Mouse (Mus musculus) C2C12 (cell line): ENCODE results near the gene Cbr4. TPM values are rescaled to one million over a fixed set of nuclear protein-coding genes. Genes with fewer than 3 reads are reported as not detected.

Source experiments
- H3K27me3 ChIP-seq: one replicate; pipeline ENCODE4 v1.6.1; 2011; ENCODE audit not compliant: control insufficient read depth, insufficient read depth, insufficient read length
- H3K36me3 ChIP-seq: one replicate; pipeline ENCODE4 v1.6.1; 2011; ENCODE audit not compliant: control insufficient read depth, insufficient read depth
- H3K4me3 ChIP-seq: one replicate; pipeline ENCODE4 v1.5.1; 2011; ENCODE audit warnings: mild to moderate bottlenecking, control low read depth; ENCODE audit not compliant: poor library complexity, insufficient read depth, severe bottlenecking
- H3K79me2 ChIP-seq: one replicate; pipeline ENCODE4 v1.6.1; 2011; ENCODE audit not compliant: control insufficient read depth, insufficient read depth
- H3K79me3 ChIP-seq: one replicate; pipeline ENCODE4 v1.6.1; 2011; ENCODE audit warnings: low read depth, control low read depth
- H3ac ChIP-seq: one replicate; pipeline ENCODE3; 2011; ENCODE audit warnings: low read depth; ENCODE audit not compliant: control insufficient read depth, insufficient read length
- CEBPB ChIP-seq: IDR thresholded peaks from one replicate; pipeline ENCODE4 v1.6.1; 2011; ENCODE audit warnings: low read depth, mild to moderate bottlenecking, control low read depth, moderate library complexity
- CTCF ChIP-seq: IDR thresholded peaks from one replicate; pipeline ENCODE4 v1.5.1; 2011; ENCODE audit not compliant: control insufficient read depth, insufficient read depth, insufficient read length
- FOSL1 ChIP-seq: IDR thresholded peaks from one replicate; pipeline ENCODE4 v1.8.0; 2011; ENCODE audit warnings: mild to moderate bottlenecking, low read length; ENCODE audit not compliant: poor library complexity, insufficient read depth, severe bottlenecking
- MAX ChIP-seq: IDR thresholded peaks from one replicate; pipeline ENCODE4 v1.6.1; 2011; ENCODE audit warnings: mild to moderate bottlenecking, control low read depth
- MYOD1 ChIP-seq: IDR thresholded peaks from one replicate; pipeline ENCODE4 v1.6.1; 2011; ENCODE audit warnings: low read depth; ENCODE audit not compliant: control insufficient read depth, insufficient read length
- MYOG ChIP-seq: IDR thresholded peaks from one replicate; pipeline ENCODE4 v1.6.1; 2011; ENCODE audit not compliant: control insufficient read depth, insufficient read length; ENCODE audit errors: extremely low read depth
- USF1 ChIP-seq: IDR thresholded peaks from one replicate; pipeline ENCODE4 v1.6.1; 2011; ENCODE audit warnings: low read depth, mild to moderate bottlenecking, control low read depth, moderate library complexity
- polyA plus RNA-seq: library from polyadenylated mRNA; unstranded; fragments of >200 nt; fragmentation: generic; extraction: Trizol; gene quantifications from one replicate; pipeline ENCODE4 v1.2.1, GENCODE M21; 2012; ENCODE audit warnings: missing spikeins

Gene Cbr4
- polyA plus RNA-seq, 1 experiment = 7.9 TPM

- no peaks in the 10 kb centered on the region for H3K79me3 ChIP-seq
- TF ChIP-seq CEBPB = no peak
- no peak for TF ChIP-seq MAX
- TF ChIP-seq MYOG = no peak
- no peak for TF ChIP-seq USF1
- TF ChIP-seq FOSL1 = no peak
- no peak for TF ChIP-seq CTCF
- TF ChIP-seq MYOD1 = no peak
These were observed 8.7 kb upstream of the Cbr4 start for GRCm38 (mm10) chr8:61478793-61479192.

GRCm38 (mm10) chr8:61479506-61480214 lies 7.9 kb upstream of the Cbr4 start:
- TF ChIP-seq USF1 = no peak
- no peak for TF ChIP-seq MYOD1
- no peak for TF ChIP-seq CEBPB
- TF ChIP-seq CTCF = peak; percentile 26
- H3K36me3 ChIP-seq = no peaks in the 10 kb centered on the region
- no peaks in the 10 kb centered on the region for H3K79me2 ChIP-seq
- no peaks in the 10 kb centered on the region for H3K79me3 ChIP-seq
- peaks cover 3% of the 10 kb centered on the region for H3K27me3 ChIP-seq
- H3ac ChIP-seq = no peak overlapping the region
- H3K4me3 ChIP-seq = no peak overlapping the region

More at GRCm38 (mm10) chr8:61478793-61479192, 8.7 kb upstream of the Cbr4 start:
- Histone ChIP-seq H3K79me2 (no peaks in the 10 kb centered on the region), H3K27me3 (peaks cover 3% of the 10 kb centered on the region), H3ac (no peak overlapping the region), H3K36me3 (no peaks in the 10 kb centered on the region), H3K4me3 (no peak overlapping the region)

GRCm38 (mm10) chr8:61480260-61480967 lies 7.1 kb upstream of the Cbr4 start:
- Histone ChIP-seq H3K79me3 (no peaks in the 10 kb centered on the region), H3ac (no peak overlapping the region), H3K4me3 (no peak overlapping the region), H3K79me2 (no peaks in the 10 kb centered on the region), H3K27me3 (peaks cover 3% of the 10 kb centered on the region), H3K36me3 (no peaks in the 10 kb centered on the region)
- TF ChIP-seq CEBPB (no peak), MYOG (no peak), FOSL1 (no peak), USF1 (no peak), CTCF (no peak), MAX (no peak), MYOD1 (no peak)

GRCm38 (mm10) chr8:61486923-61487529 lies 508 bp upstream of the Cbr4 start:
- TF ChIP-seq MAX = no peak
- TF ChIP-seq MYOD1 = no peak
- TF ChIP-seq FOSL1 = no peak
- TF ChIP-seq MYOG = no peak
- TF ChIP-seq CTCF = no peak
- no peak for TF ChIP-seq USF1
- no peak for TF ChIP-seq CEBPB
- peaks cover 3% of the 10 kb centered on the region for H3K27me3 ChIP-seq

GRCm38 (mm10) chr8:61488631-61489030 lies 1.1 kb downstream of the Cbr4 start:
- H3K27me3 ChIP-seq = no peaks in the 10 kb centered on the region
- no peak overlapping the region for H3ac ChIP-seq
- H3K79me2 ChIP-seq = no peaks in the 10 kb centered on the region
- no peak overlapping the region for H3K4me3 ChIP-seq
- no peaks in the 10 kb centered on the region for H3K36me3 ChIP-seq
- TF ChIP-seq USF1 (no peak), MYOD1 (no peak), FOSL1 (no peak), MYOG (no peak), CEBPB (no peak), MAX (no peak), CTCF (no peak)
- no peaks in the 10 kb centered on the region for H3K79me3 ChIP-seq

More at GRCm38 (mm10) chr8:61486923-61487529, 508 bp upstream of the Cbr4 start:
- no peak overlapping the region for H3ac ChIP-seq
- no peaks in the 10 kb centered on the region for H3K36me3 ChIP-seq
- H3K79me2 ChIP-seq = no peaks in the 10 kb centered on the region
- H3K79me3 ChIP-seq = no peaks in the 10 kb centered on the region
- H3K4me3 ChIP-seq = no peak overlapping the region
